Mouse (Mus musculus): ENCODE measurements around the gene Zscan20. TPM values are rescaled to one million over a fixed set of nuclear protein-coding genes. Genes with fewer than 3 reads are reported as not detected.
"Not testable (repeated sequence)": the region's sequence is repeated elsewhere in the genome, so short reads cannot be mapped to it uniquely, and the experiment has no call there.

The Zscan20 gene
- polyA plus RNA-seq, 1 experiment = not detected

- Histone ChIP-seq H3K4me3 (ENCODE audit: insufficient read depth, low read depth, low read length) (no peak overlapping the region), H3K27ac (ENCODE audit: insufficient read depth, low read depth, low read length) (no peak overlapping the region), H3K4me1 (ENCODE audit: control insufficient read depth, insufficient read depth, low read length) (no peaks in the 10 kb centered on the region)
- TF ChIP-seq CTCF (IDR thresholded peaks at IDR 0.05; ENCODE audit: insufficient read depth, low read depth, low read length) (no peak), POLR2A (IDR thresholded peaks at IDR 0.05; ENCODE audit: insufficient read depth, low read depth, low read length) (no peak)
- 92% methylated on average over 12 of the region's 12 CpGs for WGBS
Observed at GRCm38 (mm10) chr4:128597801-128598560, 11.9 kb downstream of the Zscan20 start.

- 98% methylated on average over 5 of the region's 5 CpGs for whole genome bisulfite sequencing
- TF ChIP-seq CTCF (IDR thresholded peaks at IDR 0.05; ENCODE audit: insufficient read depth, low read depth, low read length) (no peak), POLR2A (IDR thresholded peaks at IDR 0.05; ENCODE audit: insufficient read depth, low read depth, low read length) (no peak)
- H3K27ac ChIP-seq (ENCODE audit: insufficient read depth, low read depth, low read length) = no peak overlapping the region
- no peak overlapping the region for H3K4me3 ChIP-seq (ENCODE audit: insufficient read depth, low read depth, low read length)
- no peaks in the 10 kb centered on the region for H3K4me1 ChIP-seq (ENCODE audit: control insufficient read depth, insufficient read depth, low read length)
Observed at GRCm38 (mm10) chr4:128594062-128594461, 15.8 kb downstream of the Zscan20 start.

- Histone ChIP-seq H3K27ac (ENCODE audit: insufficient read depth, low read depth, low read length) (no peak overlapping the region), H3K4me1 (ENCODE audit: control insufficient read depth, insufficient read depth, low read length) (no peaks in the 10 kb centered on the region), H3K4me3 (ENCODE audit: insufficient read depth, low read depth, low read length) (no peak overlapping the region)
- WGBS = 98% methylated on average over 4 of the region's 4 CpGs
- TF ChIP-seq POLR2A (IDR thresholded peaks at IDR 0.05; ENCODE audit: insufficient read depth, low read depth, low read length) (no peak), CTCF (IDR thresholded peaks at IDR 0.05; ENCODE audit: insufficient read depth, low read depth, low read length) (no peak)
Observed at GRCm38 (mm10) chr4:128593286-128593685, 16.6 kb downstream of the Zscan20 start.

GRCm38 (mm10) chr4:128579182-128579581 is 30.7 kb downstream of the Zscan20 start:
- Histone ChIP-seq H3K4me1 (ENCODE audit: control insufficient read depth, insufficient read depth, low read length) (no peaks in the 10 kb centered on the region), H3K4me3 (ENCODE audit: insufficient read depth, low read depth, low read length) (no peak overlapping the region), H3K27ac (ENCODE audit: insufficient read depth, low read depth, low read length) (no peak overlapping the region)
- WGBS = 61% methylated on average over 4 of the region's 4 CpGs
- TF ChIP-seq CTCF (IDR thresholded peaks at IDR 0.05; ENCODE audit: insufficient read depth, low read depth, low read length) (peak; percentile 53; the same call in 1 of the 2 replicates), POLR2A (IDR thresholded peaks at IDR 0.05; ENCODE audit: insufficient read depth, low read depth, low read length) (no peak)

GRCm38 (mm10) chr4:128575811-128576210 is 34.1 kb downstream of the Zscan20 start:
- TF ChIP-seq CTCF (IDR thresholded peaks at IDR 0.05; ENCODE audit: insufficient read depth, low read depth, low read length) = no peak
- TF ChIP-seq POLR2A (IDR thresholded peaks at IDR 0.05; ENCODE audit: insufficient read depth, low read depth, low read length) = no peak
- Histone ChIP-seq H3K4me3 (ENCODE audit: insufficient read depth, low read depth, low read length) (no peak overlapping the region), H3K4me1 (ENCODE audit: control insufficient read depth, insufficient read depth, low read length) (no peaks in the 10 kb centered on the region), H3K27ac (ENCODE audit: insufficient read depth, low read depth, low read length) (no peak overlapping the region)
- 71% methylated on average over 4 of the region's 4 CpGs for WGBS

- Histone ChIP-seq H3K4me3 (ENCODE audit: insufficient read depth, low read depth, low read length) (no peak overlapping the region), H3K27ac (ENCODE audit: insufficient read depth, low read depth, low read length) (no peak overlapping the region), H3K4me1 (ENCODE audit: control insufficient read depth, insufficient read depth, low read length) (no peaks in the 10 kb centered on the region)
- TF ChIP-seq POLR2A (IDR thresholded peaks at IDR 0.05; ENCODE audit: insufficient read depth, low read depth, low read length) (no peak), CTCF (IDR thresholded peaks at IDR 0.05; ENCODE audit: insufficient read depth, low read depth, low read length) (no peak)
- WGBS = 92% methylated on average over 3 of the region's 3 CpGs
Observed at GRCm38 (mm10) chr4:128560327-128560726, 49.6 kb downstream of the Zscan20 start.

- TF ChIP-seq CTCF (IDR thresholded peaks at IDR 0.05; ENCODE audit: insufficient read depth, low read depth, low read length) = no peak
- no peak for TF ChIP-seq POLR2A (IDR thresholded peaks at IDR 0.05; ENCODE audit: insufficient read depth, low read depth, low read length)
- no peak overlapping the region for H3K27ac ChIP-seq (ENCODE audit: insufficient read depth, low read depth, low read length)
- no peak overlapping the region for H3K4me3 ChIP-seq (ENCODE audit: insufficient read depth, low read depth, low read length)
- H3K4me1 ChIP-seq (ENCODE audit: control insufficient read depth, insufficient read depth, low read length) = 0 out of 2 replicates have a peak, but pooled peaks cover 6% of the 10 kb centered on the region
- WGBS = 95% methylated on average over 2 of the region's 2 CpGs
Observed at GRCm38 (mm10) chr4:128554198-128554597, 55.7 kb downstream of the Zscan20 start.

GRCm38 (mm10) chr4:128550756-128551155 is 59.1 kb downstream of the Zscan20 start:
- 86% methylated on average over 6 of the region's 6 CpGs for WGBS
- Histone ChIP-seq H3K4me3 (ENCODE audit: insufficient read depth, low read depth, low read length) (no peak overlapping the region), H3K27ac (ENCODE audit: insufficient read depth, low read depth, low read length) (no peak overlapping the region), H3K4me1 (ENCODE audit: control insufficient read depth, insufficient read depth, low read length) (0 out of 2 replicates have a peak, but pooled peaks cover 6% of the 10 kb centered on the region)
- TF ChIP-seq POLR2A (IDR thresholded peaks at IDR 0.05; ENCODE audit: insufficient read depth, low read depth, low read length) = no peak

- H3K4me1 ChIP-seq (ENCODE audit: control insufficient read depth, insufficient read depth, low read length); H3K4me3 ChIP-seq (ENCODE audit: insufficient read depth, low read depth, low read length); H3K27ac ChIP-seq (ENCODE audit: insufficient read depth, low read depth, low read length): not testable (repeated sequence)
- 88% methylated on average over 2 of the region's 2 CpGs for WGBS
Observed at GRCm38 (mm10) chr4:128543956-128544486, 65.9 kb downstream of the Zscan20 start.

Measured in olfactory bulb, adult 2 months (tissue).